Mouse (Mus musculus) left cerebral cortex, postnatal 25 days (tissue): Measurements from ENCODE around the gene Gclc. TPM values are rescaled to one million over a fixed set of nuclear protein-coding genes. Genes with fewer than 3 reads are reported as not detected.

Experiments used
- DNase-seq, 2 experiments: peaks; one replicate each; pipeline ENCODE4 v3.0.0; 2022; ENCODE audit warnings: low spot score in 2 of 2, mixed read lengths in 1 of 2
- intact Hi-C: fragments of 180-260 bp; cut with DNase I; formaldehyde crosslinking; loops from one replicate; pipeline ENCODE4 v1.15.1; 2025
- total RNA-seq, 2 experiments: library from RNA; stranded (reverse); gene quantifications; 2 replicates each; pipeline ENCODE4 v1.2.3; 2021

Gene Gclc
- total RNA-seq, 2 experiments from 2014 or later: 41.7 to 43.8 TPM

GRCm38 (mm10) chr9:77776720-77777515 is 22.6 kb downstream of the Gclc start:
- DNase-seq: no peak
- intact Hi-C loops: no loop called here

DNA sequence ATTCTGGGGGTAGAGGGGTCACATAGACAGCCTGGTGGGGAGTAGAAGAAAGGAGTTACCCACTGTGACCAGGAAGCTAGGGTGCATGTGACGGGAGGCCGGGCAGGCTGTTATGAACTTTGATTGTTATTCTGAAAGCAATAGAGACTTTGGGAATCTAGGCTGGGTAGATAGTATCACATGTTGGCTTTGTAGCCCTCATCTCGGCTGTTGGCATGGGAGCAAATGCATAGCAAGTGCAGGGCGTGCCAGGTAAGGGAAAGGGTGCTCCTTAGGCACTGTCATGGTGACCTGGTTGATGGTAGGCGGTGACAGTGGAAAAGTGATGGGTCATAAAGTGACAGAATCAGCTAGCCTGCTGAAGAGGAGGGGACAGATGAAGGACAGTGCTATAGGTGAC is 23.3 kb downstream of the Gclc start:
- no peak for DNase-seq
- intact Hi-C loops: no loop called here

DNA sequence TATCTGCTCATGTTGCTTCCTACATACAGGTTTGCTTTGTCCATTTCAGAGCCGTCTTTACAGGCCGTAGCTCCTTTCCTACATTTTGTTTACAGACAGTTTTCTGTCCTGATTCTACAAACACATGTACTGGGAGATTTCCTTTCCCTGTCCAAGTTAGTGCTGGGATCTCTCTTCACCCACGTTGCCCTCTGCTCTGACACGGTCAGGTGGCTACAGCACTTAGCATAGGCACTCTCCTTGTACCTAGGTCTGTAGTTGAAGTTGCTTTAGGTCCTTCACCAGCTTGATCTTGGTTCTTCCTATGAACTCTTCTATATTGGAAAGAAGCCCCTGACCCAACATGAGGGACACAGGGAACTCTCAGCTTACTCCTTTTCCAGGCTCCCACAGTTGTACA is 25.4 kb downstream of the Gclc start:
- intact Hi-C loops: loop anchor here (5.0 kb wide), 1 partner anchor 167 kb away; no protein-coding TSS in a partner anchor
- DNase-seq: no peak

GRCm38 (mm10) chr9:77781453-77782163 is 27.3 kb downstream of the Gclc start:
- DNase-seq: peak in 1 of 2 experiments; percentile 18
- intact Hi-C loops: loop anchor here (1.0 to 5.0 kb wide), 3 partner anchors 125 to 184 kb away; no protein-coding TSS in a partner anchor

- intact Hi-C loops: loop anchor here (5.0 kb wide), 1 partner anchor 170 kb away; no protein-coding TSS in a partner anchor
- no peak for DNase-seq
Measured at GRCm38 (mm10) chr9:77782201-77782600, 27.9 kb downstream of the Gclc start.

DNA sequence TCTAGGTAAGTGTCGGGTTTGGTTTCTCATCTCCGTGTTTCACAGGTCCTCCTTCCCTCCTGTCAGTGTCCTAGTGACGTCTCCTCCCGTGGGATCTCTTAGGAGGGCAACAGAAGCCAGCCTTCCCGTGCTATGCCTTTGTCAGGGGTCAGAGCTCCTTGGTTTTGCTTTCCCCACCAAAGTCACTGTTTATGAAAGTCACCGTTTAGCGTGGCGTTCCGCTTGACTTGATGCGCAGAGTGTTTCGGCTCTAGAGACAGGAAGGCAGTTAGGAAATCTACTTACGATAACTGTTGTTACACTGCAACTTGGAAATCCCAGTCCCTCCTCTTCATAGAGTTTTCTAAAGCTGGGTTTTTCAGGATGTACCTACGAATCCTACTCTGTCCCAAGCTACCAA is 28.7 kb downstream of the Gclc start:
- DNase-seq: no peak
- intact Hi-C loops: loop anchor here (5.0 kb wide), 1 partner anchor 171 kb away; no protein-coding TSS in a partner anchor

DNA sequence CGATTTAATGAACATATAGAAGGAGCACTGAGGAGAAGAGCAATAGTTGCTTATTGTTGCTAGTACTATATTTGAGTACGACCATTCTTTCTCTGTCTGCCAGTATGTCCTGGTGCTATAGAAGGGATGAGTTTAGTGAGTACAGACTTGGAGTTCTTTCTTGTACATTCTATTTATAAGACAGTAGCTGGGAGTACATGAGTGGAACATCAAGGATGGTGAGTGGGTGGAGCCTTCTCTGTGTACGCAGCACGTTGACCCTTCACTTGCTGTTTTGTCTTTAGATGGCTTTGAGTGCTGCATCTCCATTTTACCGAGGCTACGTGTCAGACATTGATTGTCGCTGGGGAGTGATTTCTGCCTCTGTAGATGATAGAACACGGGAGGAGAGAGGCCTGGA is 31.1 kb downstream of the Gclc start:
- intact Hi-C loops: no loop called here
- peak in 1 of 2 experiments; percentile 47 for DNase-seq

DNA sequence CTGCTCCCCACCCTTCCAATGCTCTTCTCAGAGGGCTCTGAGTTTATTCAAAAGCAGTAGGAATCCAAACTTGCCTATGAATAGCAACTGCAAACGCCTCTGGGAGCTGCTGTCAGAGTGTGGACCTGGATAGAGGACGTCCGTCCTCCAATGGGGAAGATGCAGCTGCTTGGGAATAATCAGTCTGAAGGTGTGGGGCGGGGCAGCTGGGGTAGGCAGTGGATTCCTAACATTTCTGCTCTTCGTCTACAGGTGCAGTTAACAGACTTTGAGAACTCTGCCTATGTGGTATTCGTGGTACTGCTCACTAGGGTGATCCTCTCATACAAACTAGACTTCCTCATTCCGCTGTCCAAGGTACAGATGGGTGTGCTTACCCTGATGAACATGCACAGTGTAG is 33.6 kb downstream of the Gclc start:
- DNase-seq: no peak
- intact Hi-C loops: no loop called here

DNA sequence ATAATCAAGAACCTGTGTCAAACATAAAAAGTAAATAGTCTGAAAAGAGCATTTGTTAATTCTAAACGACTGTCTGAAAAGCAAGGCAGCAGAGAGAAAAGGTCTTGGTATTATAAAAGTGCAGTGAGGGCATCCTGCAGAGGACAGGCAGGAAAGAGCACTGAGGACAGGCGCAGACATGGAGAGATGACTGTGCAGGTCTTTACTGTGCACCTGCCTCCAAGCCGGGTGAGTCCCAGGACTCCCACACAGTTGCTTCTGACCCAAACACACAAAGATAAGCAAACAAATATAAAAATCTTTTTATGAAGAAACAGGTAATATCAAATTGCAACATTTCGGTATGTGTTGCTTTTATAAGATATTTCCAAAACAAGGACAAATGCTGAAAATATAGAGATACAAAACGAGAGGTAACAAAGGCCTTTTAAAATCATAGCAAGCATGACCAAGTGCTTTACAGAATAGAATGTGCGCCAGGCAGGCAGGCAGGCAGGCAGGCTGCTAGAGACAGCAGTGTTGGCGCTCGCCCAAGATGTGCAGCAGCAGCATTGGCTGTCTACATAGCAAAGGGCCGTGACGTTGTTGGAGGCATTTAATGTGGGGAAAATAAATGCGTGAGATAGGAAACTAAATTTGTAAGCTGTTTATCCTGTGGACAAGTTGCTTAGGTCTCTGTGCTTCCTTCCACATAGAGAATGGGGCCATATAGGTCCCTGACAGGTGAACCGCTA is 35.4 kb downstream of the Gclc start:
- intact Hi-C loops: no loop called here

DNA sequence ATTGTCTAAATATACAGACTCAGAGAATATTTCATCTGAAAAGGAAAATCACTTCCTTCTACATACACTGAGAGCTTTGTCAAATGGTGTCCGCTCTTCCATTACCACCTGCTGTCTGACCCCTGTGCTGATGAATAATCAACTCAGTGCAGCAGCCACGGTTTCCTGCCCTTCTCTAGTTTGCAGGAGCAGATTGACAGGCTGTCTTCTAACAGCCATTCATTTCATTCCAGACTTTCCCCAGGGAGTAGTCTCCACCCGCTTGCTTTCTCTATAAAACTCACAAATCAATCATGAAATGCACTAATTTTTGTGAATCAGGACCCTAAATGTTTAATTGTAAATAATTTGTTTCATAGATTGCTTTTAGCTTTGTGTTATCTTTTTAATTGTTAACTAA is 39.5 kb downstream of the Gclc start:
- intact Hi-C loops: no loop called here

More for the DNA sequence above, 35.4 kb downstream of the Gclc start:
- DNase-seq: peak in 1 of 2 experiments; percentile 49

GRCm38 (mm10) chr9:77802461-77802860 is 48.1 kb downstream of the Gclc start:
- peak in 1 of 2 experiments; percentile 23 for DNase-seq
- intact Hi-C loops: no loop called here

More for the DNA sequence above, 39.5 kb downstream of the Gclc start:
- no peak for DNase-seq

- intact Hi-C loops: loop anchor here (1.0 to 5.0 kb wide), 3 partner anchors 106 to 233 kb away; no protein-coding TSS in a partner anchor
- no peak for DNase-seq
Measured at GRCm38 (mm10) chr9:77806426-77806825, 52.1 kb downstream of the Gclc start.

DNA sequence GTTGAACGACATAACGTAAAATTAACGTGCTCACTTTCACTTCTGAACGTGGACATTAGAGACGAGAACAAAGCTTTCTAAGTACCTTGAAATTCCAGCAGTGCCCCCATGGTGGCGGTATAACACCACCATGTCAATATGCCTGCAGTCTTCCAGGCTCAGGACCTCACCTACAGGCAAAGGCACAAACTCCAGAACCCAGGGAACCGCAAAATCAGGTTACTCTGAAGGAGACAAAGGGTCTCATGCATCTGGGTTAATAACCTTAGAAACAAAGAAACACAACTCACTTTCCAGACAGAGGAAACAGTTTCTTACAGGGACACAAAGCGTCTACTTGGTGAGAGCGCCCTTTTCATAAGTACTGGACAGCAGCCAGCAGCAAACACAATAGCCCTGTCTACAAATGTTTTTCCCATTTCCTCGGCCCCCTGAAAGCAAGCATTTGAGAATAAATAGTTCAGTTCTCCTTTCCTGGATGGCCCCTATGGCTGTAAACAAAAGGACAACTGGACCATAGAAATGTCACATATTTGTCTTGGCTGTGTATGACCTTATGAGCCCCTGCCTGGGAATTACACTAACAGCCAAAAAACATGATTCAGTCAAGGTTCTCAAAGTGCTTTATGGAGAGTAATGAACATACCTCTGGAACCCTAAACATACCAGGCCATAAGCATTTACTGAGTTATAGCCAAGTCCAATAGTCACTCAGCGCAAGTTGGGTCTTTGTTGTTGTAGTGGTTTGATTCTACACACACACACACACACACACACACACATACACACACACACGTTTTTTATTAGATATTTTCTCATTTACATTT is 52.7 kb downstream of the Gclc start:
- peak; percentile 85 to 92 for DNase-seq
- intact Hi-C loops: loop anchor here (1.0 to 5.0 kb wide), 4 partner anchors 105 to 232 kb away; no protein-coding TSS in a partner anchor

DNA sequence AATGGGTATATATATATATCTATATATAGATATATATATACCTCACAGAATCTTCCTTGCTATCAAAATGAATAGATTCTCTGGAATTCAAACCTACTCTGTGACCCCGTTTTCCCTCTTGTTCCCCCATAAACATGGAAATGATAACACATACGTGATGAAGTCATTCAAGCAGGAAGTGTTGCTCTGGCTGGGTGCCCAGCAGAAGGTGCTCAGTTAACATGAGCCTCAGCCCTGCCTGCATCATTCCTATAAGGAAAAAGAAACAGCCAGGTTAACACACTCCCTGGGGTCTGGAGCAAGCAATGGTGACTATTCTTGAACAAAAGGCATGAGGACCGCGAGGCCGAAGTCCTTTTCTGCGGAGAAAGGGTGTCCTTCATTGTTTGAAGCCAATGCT is 54.1 kb downstream of the Gclc start:
- DNase-seq: no peak
- intact Hi-C loops: loop anchor here (5.0 kb wide), 1 partner anchor 104 kb away; no protein-coding TSS in a partner anchor

- intact Hi-C loops: no loop called here
- DNase-seq: no peak
Measured at GRCm38 (mm10) chr9:77818858-77819257, 64.5 kb downstream of the Gclc start.

DNA sequence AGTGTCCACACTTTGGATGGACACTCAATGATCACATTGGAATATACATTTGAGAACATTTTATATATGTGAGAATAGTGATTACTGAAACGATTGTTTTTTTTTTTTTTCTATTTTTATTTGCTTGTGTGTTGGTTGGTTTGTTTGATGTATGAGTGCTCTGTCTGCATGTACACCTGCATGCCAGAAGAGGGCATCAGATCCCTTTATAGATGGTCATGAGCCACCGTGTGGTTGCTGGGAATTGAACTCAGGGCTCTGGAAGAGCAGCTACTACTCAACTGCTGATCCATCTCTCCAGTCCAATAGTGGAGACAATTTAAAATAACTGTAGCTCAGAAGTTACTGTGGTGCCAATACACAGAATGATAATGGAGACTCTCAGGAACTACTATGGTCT is 65.0 kb downstream of the Gclc start:
- intact Hi-C loops: no loop called here
- DNase-seq: no peak

DNA sequence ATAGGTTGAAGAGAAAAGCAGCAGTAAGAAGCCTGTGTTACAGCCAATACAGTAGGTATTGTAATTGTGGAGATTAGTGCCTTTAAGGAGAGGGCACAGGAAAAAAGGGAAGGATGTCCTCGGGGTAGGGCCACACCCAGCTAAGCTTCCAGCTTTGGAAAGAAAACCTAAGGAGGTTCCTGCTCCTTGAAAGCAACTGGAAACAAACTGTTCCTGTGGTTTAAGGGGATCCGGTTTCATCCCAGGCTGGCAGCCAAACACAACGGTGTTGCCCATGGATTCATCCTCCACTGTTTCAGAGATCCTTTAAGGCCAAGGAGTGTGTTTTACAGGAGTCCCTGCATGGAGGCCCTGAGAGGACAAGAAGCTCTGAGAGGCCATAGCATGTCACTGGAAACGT is 66.5 kb downstream of the Gclc start:
- DNase-seq: no peak
- intact Hi-C loops: no loop called here

- intact Hi-C loops: no loop called here
Measured at GRCm38 (mm10) chr9:77825380-77825961, 71.1 kb downstream of the Gclc start.

DNA sequence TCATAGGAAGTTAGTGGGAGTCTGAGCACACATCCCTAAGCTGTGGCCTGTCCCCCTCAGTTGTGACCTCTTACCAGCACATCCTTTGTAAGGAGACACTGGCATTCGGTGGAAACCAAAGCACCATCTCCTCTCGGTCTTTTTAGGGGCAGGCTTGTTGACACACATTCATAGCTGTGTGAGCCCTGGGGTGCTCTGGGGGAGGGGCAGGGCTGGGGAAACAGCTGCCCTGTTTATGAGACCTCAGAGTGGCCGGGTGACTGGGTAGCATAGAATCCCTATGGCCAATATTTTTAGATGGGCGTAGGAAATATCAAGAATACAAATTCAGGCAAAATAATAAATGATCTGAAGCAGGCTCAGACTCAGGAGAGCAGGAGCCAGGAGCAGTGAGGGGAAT is 71.9 kb downstream of the Gclc start:
- no peak for DNase-seq
- intact Hi-C loops: no loop called here

More at GRCm38 (mm10) chr9:77825380-77825961, 71.1 kb downstream of the Gclc start:
- DNase-seq: no peak
